Mouse (Mus musculus): Measurements from ENCODE around the gene Ppp1r16b.

- TF ChIP-seq CTCF (IDR thresholded peaks at IDR 0.05; ENCODE audit: control insufficient read depth, insufficient read depth, low read length), result no peak
- TF ChIP-seq POLR2A (IDR thresholded peaks at IDR 0.05; ENCODE audit: borderline replicate concordance, control insufficient read depth, low read depth, low read length), result no peak
Observed at GRCm38 (mm10) chr2:158733914-158734313, 68.7 kb downstream of the Ppp1r16b start.
